Mouse (Mus musculus) hindbrain, embryonic 10.5 days (tissue): ENCODE data around the gene Faf2. TPM values are rescaled to one million over a fixed set of nuclear protein-coding genes. Genes with fewer than 3 reads are reported as not detected.

ENCODE experiments used
- DNase-seq: peaks from one replicate; pipeline ENCODE4 v3.0.0-alpha.2; 2017; ENCODE audit warnings: low spot score
- H3K27ac ChIP-seq: fragments of 300-500 bp; sonication (generic); 2 replicates; pipeline ENCODE4 v1.5.1; 2016; ENCODE audit warnings: mild to moderate bottlenecking, moderate library complexity
- H3K27me3 ChIP-seq: fragments of 300-500 bp; sonication (generic); 2 replicates; pipeline ENCODE4 v1.6.1; 2016; ENCODE audit warnings: mild to moderate bottlenecking; ENCODE audit not compliant: poor library complexity, insufficient read depth, severe bottlenecking
- H3K36me3 ChIP-seq: fragments of 300-500 bp; sonication (generic); 2 replicates; pipeline ENCODE4 v1.6.1; 2016; ENCODE audit warnings: mild to moderate bottlenecking, moderate library complexity
- H3K4me1 ChIP-seq: fragments of 300-500 bp; sonication (generic); replicated peaks from 2 replicates; pipeline ENCODE4 v1.6.1; 2016; ENCODE audit warnings: mild to moderate bottlenecking
- H3K4me3 ChIP-seq: fragments of 300-500 bp; sonication (generic); 2 replicates; pipeline ENCODE4 v1.5.1; 2016; ENCODE audit warnings: mild to moderate bottlenecking, moderate library complexity
- H3K9me3 ChIP-seq: fragments of 300-500 bp; sonication (generic); 2 replicates; pipeline ENCODE4 v1.6.1; 2016; ENCODE audit warnings: mild to moderate bottlenecking, moderate library complexity
- WGBS: fragments of 180-500 bp; shearing (Covaris S2); methylation state at CpG from one replicate; pipeline ENCODE4 v1.1.7; 2016; 5-methylcytosine and 5-hydroxymethylcytosine counted together
- polyA plus RNA-seq: library from polyadenylated mRNA; unstranded; fragments of >200 nt; fragmentation: Nextera tagmentation; extraction: Ambion mirVana; gene quantifications from 2 replicates; pipeline ENCODE4 v1.2.1, GENCODE M21; 2016

Gene Faf2
- polyA plus RNA-seq, 1 experiment from 2014 or later: 86.3 TPM

- H3K9me3 ChIP-seq: no peaks in the 10 kb centered on the region
- no peaks in the 10 kb centered on the region for H3K27me3 ChIP-seq
- peak overlapping the region; percentile 78 for H3K4me3 ChIP-seq
- under 1% methylated on average over 82 of the region's 82 CpGs for WGBS
- peak; percentile 98 for DNase-seq
- peak overlapping the region; percentile 98 for H3K27ac ChIP-seq
- H3K4me1 ChIP-seq: peaks cover 62% of the 10 kb centered on the region
- peaks cover 33% of the 10 kb centered on the region for H3K36me3 ChIP-seq
These were observed 66.2 kb downstream of the Faf2 start for GRCm38 (mm10) chr13:54687575-54688424.

DNA sequence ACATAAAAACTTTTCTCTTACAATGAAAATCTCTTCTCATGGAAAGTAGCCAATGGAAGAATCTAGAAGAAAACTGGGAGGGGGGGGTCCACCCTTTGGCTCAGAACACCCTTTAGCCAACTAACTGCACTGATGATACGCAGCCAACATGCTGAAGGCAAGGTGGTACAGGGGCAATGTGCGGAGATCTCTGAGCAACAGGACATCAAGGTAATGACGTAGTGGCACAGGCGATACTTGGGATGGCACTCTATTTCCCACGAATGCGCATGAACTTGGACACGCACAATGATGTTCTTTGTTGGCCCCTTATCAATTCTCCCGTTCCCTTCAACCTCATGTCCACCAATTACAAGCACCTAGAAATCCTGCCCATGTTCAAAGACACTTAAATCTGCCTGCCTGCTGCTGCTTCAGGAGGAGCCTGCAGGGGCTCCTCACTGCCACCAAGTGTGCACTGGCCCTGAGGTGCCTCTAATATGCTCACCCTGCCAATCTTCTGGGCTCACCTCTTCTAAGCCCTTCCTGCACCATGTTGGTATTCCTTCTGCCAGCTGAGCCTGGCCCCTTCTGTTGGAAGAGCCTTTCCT, 68.7 kb downstream of the Faf2 start:
- 95% methylated on average over 8 of the region's 8 CpGs for WGBS
- Histone ChIP-seq H3K27ac (no peak overlapping the region), H3K4me3 (peak overlapping the region; percentile 9; the same call in 1 of the 2 replicates), H3K9me3 (no peaks in the 10 kb centered on the region), H3K36me3 (peaks cover 8% of the 10 kb centered on the region; the same call in 1 of the 2 replicates), H3K27me3 (no peaks in the 10 kb centered on the region), H3K4me1 (peaks cover 59% of the 10 kb centered on the region)
- no peak for DNase-seq

DNA sequence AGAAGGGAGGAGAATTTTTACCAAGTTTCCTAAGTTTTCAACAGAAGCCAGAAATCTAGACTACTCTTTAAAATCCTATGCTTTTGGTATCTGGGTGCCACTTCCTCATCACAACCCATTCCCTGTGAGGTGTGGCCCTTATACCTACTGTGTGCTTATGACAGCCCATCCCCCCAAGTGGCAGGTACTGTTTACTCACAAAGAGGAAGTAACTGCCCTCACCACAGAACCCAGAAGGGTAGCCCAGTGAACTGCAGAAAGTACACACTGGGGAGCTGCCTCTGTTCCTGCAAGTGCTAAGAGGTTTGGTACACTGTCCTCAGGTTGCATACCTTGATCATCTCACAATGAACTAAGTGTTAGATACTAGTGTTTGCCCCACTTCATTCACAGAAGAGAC, 70.2 kb downstream of the Faf2 start:
- Histone ChIP-seq H3K4me3 (peak overlapping the region; percentile 97; the same call in 1 of the 2 replicates), H3K36me3 (0 out of 2 replicates have a peak, but pooled peaks cover 4% of the 10 kb centered on the region), H3K9me3 (no peaks in the 10 kb centered on the region), H3K4me1 (peaks cover 48% of the 10 kb centered on the region), H3K27me3 (no peaks in the 10 kb centered on the region), H3K27ac (no peak overlapping the region; the same call in 1 of the 2 replicates)
- DNase-seq: no peak

GRCm38 (mm10) chr13:54692711-54693557, 71.3 kb downstream of the Faf2 start:
- DNase-seq: no peak

GRCm38 (mm10) chr13:54693558-54694347, 72.2 kb downstream of the Faf2 start, which contains the start of gene Rnf44:
Gene Rnf44, minus strand, starts transcription at chr13:54693907.
- under 1% methylated on average over 92 of the region's 92 CpGs for WGBS

More at GRCm38 (mm10) chr13:54692711-54693557, 71.3 kb downstream of the Faf2 start:
- H3K4me1 ChIP-seq: peaks cover 48% of the 10 kb centered on the region
- WGBS: 15% methylated on average over 21 of the region's 21 CpGs
- peak overlapping the region; percentile 95 for H3K27ac ChIP-seq
- H3K9me3 ChIP-seq: no peaks in the 10 kb centered on the region
- no peaks in the 10 kb centered on the region for H3K27me3 ChIP-seq
- H3K4me3 ChIP-seq: peak overlapping the region; percentile 97
- 0 out of 2 replicates have a peak, but pooled peaks cover 4% of the 10 kb centered on the region for H3K36me3 ChIP-seq

DNA sequence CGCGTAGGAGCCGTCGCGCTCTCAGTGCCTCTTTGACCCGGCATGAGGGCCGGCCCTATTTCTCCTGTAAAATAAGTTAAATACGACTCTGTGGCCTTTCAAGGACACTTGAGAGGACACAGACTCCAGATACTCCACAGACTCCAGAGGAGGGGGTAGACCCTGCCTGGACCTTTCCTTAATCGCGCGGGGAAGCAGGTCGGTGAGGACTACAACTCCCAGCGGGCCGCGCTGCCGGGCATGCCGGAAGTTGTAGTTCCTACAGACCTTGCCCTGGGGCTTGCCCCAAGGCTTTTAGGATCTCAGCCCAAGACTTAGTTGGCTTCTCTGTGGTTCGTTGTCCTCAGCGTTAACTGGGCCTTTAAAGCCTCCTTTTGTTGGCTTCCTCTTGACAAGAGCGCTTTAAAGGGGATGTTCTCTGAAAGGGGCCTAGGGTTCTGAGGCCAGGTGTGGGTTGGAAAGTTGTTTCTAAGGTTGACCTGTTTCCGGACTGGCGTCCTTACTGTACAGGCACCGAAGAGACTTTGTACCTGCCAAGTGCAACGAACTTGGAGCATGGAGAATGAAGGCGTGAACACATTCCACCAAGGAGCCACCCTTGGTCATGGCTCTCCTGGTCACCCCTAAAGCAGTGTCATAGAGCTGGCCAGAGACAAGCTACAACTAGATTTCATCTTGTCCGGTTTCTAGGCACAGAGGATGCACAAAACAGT, 72.9 kb downstream of the Faf2 start:
- no peak for DNase-seq
- H3K27me3 ChIP-seq: no peaks in the 10 kb centered on the region

More at GRCm38 (mm10) chr13:54693558-54694347, 72.2 kb downstream of the Faf2 start, which contains the start of gene Rnf44:
- Histone ChIP-seq H3K27ac (peak within 1 kb of the TSS; percentile 95), H3K27me3 (no peaks in the 10 kb centered on the region), H3K9me3 (no peaks in the 10 kb centered on the region), H3K36me3 (0 out of 2 replicates have a peak, but pooled peaks cover 4% of the 10 kb centered on the region), H3K4me3 (peak within 1 kb of the TSS; percentile 97), H3K4me1 (peaks cover 40% of the 10 kb centered on the region)
- DNase-seq: peak; percentile 99

GRCm38 (mm10) chr13:54695479-54696230, 74.1 kb downstream of the Faf2 start:
- Histone ChIP-seq H3K4me1 (peaks cover 31% of the 10 kb centered on the region), H3K27me3 (no peaks in the 10 kb centered on the region), H3K27ac (no peak overlapping the region), H3K4me3 (no peak overlapping the region), H3K36me3 (0 out of 2 replicates have a peak, but pooled peaks cover under 1% of the 10 kb centered on the region), H3K9me3 (no peaks in the 10 kb centered on the region)
- DNase-seq: no peak
- WGBS: 88% methylated on average over 11 of the region's 11 CpGs

More for the DNA sequence above, 72.9 kb downstream of the Faf2 start:
- peak overlapping the region; percentile 97 for H3K4me3 ChIP-seq
- WGBS: 16% methylated on average over 26 of the region's 26 CpGs
- peaks cover 37% of the 10 kb centered on the region for H3K4me1 ChIP-seq
- H3K27ac ChIP-seq: peak overlapping the region; percentile 95
- no peaks in the 10 kb centered on the region for H3K9me3 ChIP-seq
- 0 out of 2 replicates have a peak, but pooled peaks cover 4% of the 10 kb centered on the region for H3K36me3 ChIP-seq

DNA sequence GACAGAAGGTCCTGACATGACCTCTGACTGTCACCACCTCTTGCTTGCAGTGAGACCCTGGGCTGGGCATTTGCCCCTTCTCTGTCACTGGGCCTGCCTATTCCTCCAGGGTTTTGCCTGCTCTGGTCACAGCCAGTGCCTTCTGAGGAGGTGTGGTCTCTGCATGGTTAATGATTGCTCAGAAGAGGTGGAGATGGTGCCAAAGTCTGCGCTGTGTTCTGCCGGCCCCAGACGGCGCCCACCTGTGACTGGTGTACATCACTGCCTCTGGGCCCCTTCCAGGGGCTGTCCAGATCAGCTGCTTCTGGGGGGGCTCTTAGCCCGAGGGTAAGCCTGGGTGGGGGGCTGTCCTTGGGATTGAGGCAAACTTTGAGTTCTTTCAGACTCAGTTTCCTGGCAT, 79.7 kb downstream of the Faf2 start, which contains the start of gene Cdhr2:
Cdhr2 (plus strand) TSS at position 219 of the 400 bp plus-strand sequence.
- no peak within 1 kb of the TSS for H3K4me3 ChIP-seq
- 80% methylated on average over 5 of the region's 5 CpGs for WGBS
- H3K4me1 ChIP-seq: no peaks in the 10 kb centered on the region
- no peaks in the 10 kb centered on the region for H3K36me3 ChIP-seq
- DNase-seq: no peak
- no peaks in the 10 kb centered on the region for H3K9me3 ChIP-seq
- H3K27me3 ChIP-seq: no peaks in the 10 kb centered on the region
- H3K27ac ChIP-seq: no peak within 1 kb of the TSS

- H3K36me3 ChIP-seq: no peaks in the 10 kb centered on the region
- no peak for DNase-seq
- no peaks in the 10 kb centered on the region for H3K9me3 ChIP-seq
- H3K27me3 ChIP-seq: no peaks in the 10 kb centered on the region
- 59% methylated on average over 7 of the region's 7 CpGs for WGBS
- H3K4me1 ChIP-seq: no peaks in the 10 kb centered on the region
- no peak overlapping the region for H3K27ac ChIP-seq
- H3K4me3 ChIP-seq: no peak overlapping the region
These were observed 80.9 kb downstream of the Faf2 start for GRCm38 (mm10) chr13:54702507-54702906.

DNA sequence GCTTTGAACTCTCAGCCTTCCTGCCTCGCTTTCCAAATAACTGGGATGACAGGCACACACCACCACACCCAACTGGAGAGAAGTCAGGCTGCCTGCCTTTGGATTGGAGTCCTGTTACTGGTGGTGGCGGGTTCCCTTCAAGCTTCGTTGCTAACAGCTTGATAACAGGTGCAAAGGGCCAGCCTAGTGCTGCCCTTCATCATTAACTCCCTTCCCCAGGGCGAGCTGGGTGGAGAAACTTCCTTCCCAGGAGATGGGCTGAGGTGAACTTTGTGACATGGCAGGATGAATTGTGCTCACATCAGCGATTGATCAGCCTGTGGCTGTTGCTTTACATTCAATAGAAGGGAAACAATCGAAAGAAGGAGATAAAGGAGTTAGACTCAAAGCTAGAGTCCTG, 83.3 kb downstream of the Faf2 start:
- no peak overlapping the region for H3K27ac ChIP-seq
- no peak for DNase-seq
- H3K27me3 ChIP-seq: no peaks in the 10 kb centered on the region
- H3K36me3 ChIP-seq: no peaks in the 10 kb centered on the region
- no peaks in the 10 kb centered on the region for H3K4me1 ChIP-seq
- 59% methylated on average over 6 of the region's 6 CpGs for WGBS
- no peak overlapping the region for H3K4me3 ChIP-seq
- no peaks in the 10 kb centered on the region for H3K9me3 ChIP-seq

GRCm38 (mm10) chr13:54710866-54711265, 89.3 kb downstream of the Faf2 start:
- H3K27me3 ChIP-seq: peaks cover 7% of the 10 kb centered on the region
- H3K4me1 ChIP-seq: no peaks in the 10 kb centered on the region
- no peak for DNase-seq
- no peaks in the 10 kb centered on the region for H3K36me3 ChIP-seq
- no peaks in the 10 kb centered on the region for H3K9me3 ChIP-seq
- no peak overlapping the region for H3K27ac ChIP-seq
- H3K4me3 ChIP-seq: no peak overlapping the region
- WGBS: 83% methylated on average over 3 of the region's 3 CpGs
